Mouse (Mus musculus) lung, adult 10 weeks (tissue): Measurements from ENCODE around the gene Suv39h2. TPM values are rescaled to one million over a fixed set of nuclear protein-coding genes. Genes with fewer than 3 reads are reported as not detected.

Experiments
- polyA plus RNA-seq: library from polyadenylated mRNA; stranded (reverse); fragments of 350-450 nt; fragmentation: Illumina TruSeq; extraction: RNeasy Lipid Tissue Mini Kit (QIAGEN cat#74804); gene quantifications from one replicate; pipeline ENCODE4 v1.2.3, GENCODE M21; 2014; ENCODE audit warnings: low read depth, low replicate concordance; ENCODE audit not compliant: insufficient read depth

Gene Suv39h2
- polyA plus RNA-seq = 0.90 TPM

GRCm38 (mm10) chr2:3474861-3475283 lies at the start of gene Suv39h2:
Gene Suv39h2, minus strand, starts transcription at chr2:3475031.

GRCm38 (mm10) chr2:3512552-3513454 lies 38.0 kb upstream of the Suv39h2 start, which contains the start of the genes Gm45902, Hspa14 and Cdnf:
Gene Gm45902, minus strand, starts transcription at chr2:3512790.
Gene Hspa14, minus strand, starts transcription at chr2:3512814.
Gene Cdnf, plus strand, starts transcription at chr2:3513030.

GRCm38 (mm10) chr2:3423841-3424578 lies 50.8 kb downstream of the Suv39h2 start, which contains the start of gene Dclre1c:
Gene Dclre1c, plus strand, starts transcription at chr2:3424131.

GRCm38 (mm10) chr2:3422548-3422947 lies 52.3 kb downstream of the Suv39h2 start, which contains the start of gene Meig1:
Gene Meig1, minus strand, starts transcription at chr2:3422648.

Other genes with a start within 250 kb of the Suv39h2 start
- 9.9 TPM for gene Nmt2, start 190.8 kb downstream of the Suv39h2 start, polyA plus RNA-seq
- 5.6 TPM for gene Rpp38, start 142.4 kb downstream of the Suv39h2 start, polyA plus RNA-seq
- gene Acbd7, start 138.9 kb downstream of the Suv39h2 start, polyA plus RNA-seq = 1.2 TPM
- 0.15 TPM for gene Olah, start 77.8 kb downstream of the Suv39h2 start, polyA plus RNA-seq
- gene Meig1, start 52.4 kb downstream of the Suv39h2 start, polyA plus RNA-seq = 18.0 TPM
- 2.2 TPM for gene Dclre1c, start 50.9 kb downstream of the Suv39h2 start, polyA plus RNA-seq
- gene Gm45902, start 37.8 kb upstream of the Suv39h2 start, polyA plus RNA-seq = 0.71 TPM
- 27.9 TPM for gene Hspa14, start 37.8 kb upstream of the Suv39h2 start, polyA plus RNA-seq
- gene Cdnf, start 38.0 kb upstream of the Suv39h2 start, polyA plus RNA-seq = 1.0 TPM
- 29.2 TPM for gene Fam107b, start 95.5 kb upstream of the Suv39h2 start, polyA plus RNA-seq